Mouse (Mus musculus) embryonic stem cell, embryonic (primary cell): Measurements from ENCODE around the gene Vps4a.
"Not testable (repeated sequence)": the region's sequence is repeated elsewhere in the genome, so short reads cannot be mapped to it uniquely, and the experiment has no call there.

Source experiments
- CTCF ChIA-PET, 4 experiments: fragments of 300-600 bp in 2 of 4; fragments of 350-600 bp in 2 of 4; sonication (Branson Sonifier 250); formaldehyde crosslinking; loops; one replicate each; lab custom pipeline; 2022; ENCODE audit warnings: inconsistent platforms in 2 of 4; lab: Charles Lee
- POLR2A ChIA-PET, 4 experiments: fragments of 300-600 bp in 2 of 4; fragments of 350-600 bp in 2 of 4; sonication (Branson Sonifier 250); formaldehyde crosslinking; loops; one replicate each; lab custom pipeline; 2022; ENCODE audit warnings: antibody characterized with exemption in 4 of 4, inconsistent platforms in 1 of 4; lab: Charles Lee

The Vps4a gene

GRCm38 (mm10) chr8:107031577-107032090 lies 612 bp downstream of the Vps4a start:
- POLR2A ChIA-PET: interaction anchor here (0.6 to 7.8 kb wide), 21 partner anchors 9 to 694 kb away, joined by 3 to 76 read pairs (median 3); partner anchors contain the start of genes Pdf (in 3 of the 4), Cog8 (in 2 of the 4), Nip7 (in 2 of the 4) and Smpd3 (in 1 of the 4)
- CTCF ChIA-PET: interaction anchor here in 3 of 4 experiments (0.6 to 1.9 kb wide), 12 partner anchors 9 to 1020 kb away, joined by 3 to 6 read pairs (median 3); partner anchors contain the start of genes Ddx28 (in 1 of the 3) and Pdf (in 1 of the 3)

GRCm38 (mm10) chr8:107033609-107034008 lies 2.6 kb downstream of the Vps4a start:
- POLR2A ChIA-PET: interaction anchor here in 1 of 4 experiments (7.8 kb wide), 1 partner anchor 15 kb away, joined by 76 read pairs; the partner anchor contains the start of gene Pdf
- CTCF ChIA-PET: not testable (repeated sequence)

- ChIA-PET CTCF (no interaction called here), POLR2A (interaction anchor here in 3 of 4 experiments (0.5 to 7.8 kb wide), 11 partner anchors 8 to 361 kb away, joined by 3 to 76 read pairs (median 3); partner anchors contain the start of genes Pdf (in 2 of the 3) and Cog8 (in 1 of the 3))
Measured at GRCm38 (mm10) chr8:107035641-107036040, 4.6 kb downstream of the Vps4a start.

GRCm38 (mm10) chr8:107036626-107037025 lies 5.6 kb downstream of the Vps4a start:
- ChIA-PET POLR2A (interaction anchor here in 2 of 4 experiments (1.5 to 7.8 kb wide), 3 partner anchors 12 to 362 kb away, joined by 3 to 76 read pairs (median 4); partner anchors contain the start of gene Pdf (in 1 of the 2)), CTCF (no interaction called here)

GRCm38 (mm10) chr8:107040632-107041031 lies 9.6 kb downstream of the Vps4a start:
- POLR2A ChIA-PET: interaction anchor here (0.6 to 5.9 kb wide), 17 partner anchors 9 to 523 kb away, joined by 3 to 62 read pairs (median 4); partner anchors contain the start of genes Cog8 (in 1 of the 4), Nip7 (in 1 of the 4), Sntb2 (in 1 of the 4) and Tmed6 (in 1 of the 4)
- CTCF ChIA-PET: interaction anchor here (0.6 to 1.6 kb wide), 5 partner anchors 9 to 129 kb away, joined by 3 to 8 read pairs (median 6); partner anchors contain the start of gene Vps4a (in 1 of the 4)

GRCm38 (mm10) chr8:107045478-107045877 lies 14.5 kb downstream of the Vps4a start:
- POLR2A ChIA-PET: interaction anchor here in 3 of 4 experiments (0.6 to 7.9 kb wide), 13 partner anchors 8 to 21 kb away, joined by 3 to 76 read pairs (median 3); partner anchors contain the start of genes Cog8 (in 2 of the 3), Nip7 (in 2 of the 3) and Vps4a (in 2 of the 3)
- CTCF ChIA-PET: interaction anchor here in 2 of 4 experiments (0.6 to 1.2 kb wide), 4 partner anchors 31 to 643 kb away, joined by 3 to 4 read pairs (median 4); no protein-coding TSS in a partner anchor

- POLR2A ChIA-PET: interaction anchor here (0.6 to 7.9 kb wide), 10 partner anchors 8 to 245 kb away, joined by 3 to 76 read pairs (median 10); partner anchors contain the start of genes Vps4a (in 2 of the 4), Cog8 (in 1 of the 4), Nip7 (in 1 of the 4) and Tmed6 (in 1 of the 4)
- CTCF ChIA-PET: no interaction called here
Measured at GRCm38 (mm10) chr8:107046976-107047375, 16.0 kb downstream of the Vps4a start.

- CTCF ChIA-PET: interaction anchor here in 3 of 4 experiments (0.5 to 1.4 kb wide), 9 partner anchors 17 to 1712 kb away, joined by 3 to 6 read pairs (median 3); partner anchors contain the start of gene Vps4a (in 1 of the 3)
- POLR2A ChIA-PET: interaction anchor here (0.5 to 7.9 kb wide), 65 partner anchors 8 to 898 kb away, joined by 3 to 76 read pairs (median 3); partner anchors contain the start of genes Nip7 (in 3 of the 4), Sntb2 (in 3 of the 4), Vps4a (in 3 of the 4) and Cog8 (in 2 of the 4)
Measured at GRCm38 (mm10) chr8:107048061-107048941, 17.3 kb downstream of the Vps4a start, which contains the start of gene Pdf. Gene Pdf (minus strand): TSS chr8:107048614.

- CTCF ChIA-PET: interaction anchor here in 3 of 4 experiments (0.5 to 1.0 kb wide), 4 partner anchors 20 to 349 kb away, joined by 3 read pairs; no protein-coding TSS in a partner anchor
Measured at GRCm38 (mm10) chr8:107049480-107049879, 18.5 kb downstream of the Vps4a start.

GRCm38 (mm10) chr8:107052046-107052445 lies 21.0 kb downstream of the Vps4a start:
- POLR2A ChIA-PET: interaction anchor here in 2 of 4 experiments (1.1 to 7.9 kb wide), 6 partner anchors 9 to 116 kb away, joined by 3 to 76 read pairs (median 4); partner anchors contain the start of genes Sntb2 (in 1 of the 2) and Vps4a (in 1 of the 2)
- CTCF ChIA-PET: interaction anchor here in 2 of 4 experiments (0.6 to 0.9 kb wide), 2 partner anchors 14 to 50 kb away, joined by 3 to 5 read pairs; no protein-coding TSS in a partner anchor

More at GRCm38 (mm10) chr8:107049480-107049879, 18.5 kb downstream of the Vps4a start:
- POLR2A ChIA-PET: interaction anchor here (0.5 to 7.9 kb wide), 32 partner anchors 7 to 899 kb away, joined by 3 to 76 read pairs (median 4); partner anchors contain the start of genes Vps4a (in 3 of the 4), Cog8 (in 2 of the 4), Nip7 (in 2 of the 4) and Sntb2 (in 2 of the 4)

- ChIA-PET CTCF (interaction anchor here in 1 of 4 experiments (0.6 to 1.2 kb wide), 2 partner anchors 25 to 178 kb away, joined by 3 read pairs; partner anchors contain the start of gene Vps4a), POLR2A (interaction anchor here in 3 of 4 experiments (0.9 to 7.9 kb wide), 23 partner anchors 8 to 169 kb away, joined by 3 to 62 read pairs (median 4); partner anchors contain the start of genes Pdf (in 3 of the 3), Tmed6 (in 1 of the 3) and Utp4 (in 1 of the 3))
Measured at GRCm38 (mm10) chr8:107056076-107056972, 25.3 kb downstream of the Vps4a start, which contains the start of the genes Cog8 and Nip7. Gene Cog8 (minus strand): TSS chr8:107056689. Gene Nip7 (plus strand): TSS chr8:107056877.

- POLR2A ChIA-PET: interaction anchor here in 3 of 4 experiments (0.9 to 7.9 kb wide), 18 partner anchors 8 to 77 kb away, joined by 3 to 62 read pairs (median 4); partner anchors contain the start of genes Pdf (in 3 of the 3) and Tmed6 (in 1 of the 3)
Measured at GRCm38 (mm10) chr8:107056973-107057369, 25.9 kb downstream of the Vps4a start.

GRCm38 (mm10) chr8:107062613-107063012 lies 31.6 kb downstream of the Vps4a start:
- CTCF ChIA-PET: interaction anchor here in 2 of 4 experiments (0.6 kb wide), 3 partner anchors 24 to 1925 kb away, joined by 3 to 8 read pairs (median 3); no protein-coding TSS in a partner anchor
- POLR2A ChIA-PET: interaction anchor here (0.7 to 1.7 kb wide), 12 partner anchors 14 to 510 kb away, joined by 3 to 8 read pairs (median 3); partner anchors contain the start of gene Pdf (in 1 of the 4)

More at GRCm38 (mm10) chr8:107056973-107057369, 25.9 kb downstream of the Vps4a start:
- CTCF ChIA-PET: interaction anchor here in 1 of 4 experiments (0.6 kb wide), 1 partner anchor 177 kb away, joined by 3 read pairs; no protein-coding TSS in a partner anchor

- ChIA-PET CTCF (interaction anchor here in 3 of 4 experiments (0.6 to 0.7 kb wide), 3 partner anchors 14 to 35 kb away, joined by 3 to 5 read pairs (median 3); partner anchors contain the start of gene Vps4a (in 1 of the 3)), POLR2A (interaction anchor here in 3 of 4 experiments (0.5 to 2.9 kb wide), 39 partner anchors 8 to 1413 kb away, joined by 3 to 21 read pairs (median 3); partner anchors contain the start of genes Nip7 (in 2 of the 3), Pdf (in 2 of the 3), Cog8 (in 1 of the 3) and Nfat5 (in 1 of the 3))
Measured at GRCm38 (mm10) chr8:107065511-107066496, 34.8 kb downstream of the Vps4a start, which contains the start of gene Tmed6. Gene Tmed6 (minus strand): TSS chr8:107065644.
